Comparison of ENCODE assay signal across 9 mouse cellular contexts in genomic region chr9:44489651-44490085, GRCm38 (mm10). TPM values are rescaled to one million over a fixed set of nuclear protein-coding genes. Genes with fewer than 3 reads are reported as not detected.
DNase-seq lines count a peak whose midpoint lies in the region; ATAC-seq and TF ChIP-seq lines count a peak whose summit lies in the region.
"Had no signal": no experiment of that assay in that cellular context is flagged by ENCODE, and none has a peak within 500 bp of the region (broad histone marks: within the 10 kb centered on the region; RNA-seq: fewer than 3 reads in every experiment).

No protein-coding gene starts in this region.

- no peaks in the 10 kb centered on the region for H3K9me3 ChIP-seq in ES-Bruce4 (replicated peaks; ENCODE audit: control insufficient read depth, insufficient read depth, low read length, poor library complexity, severe bottlenecking)
- no peaks in the 10 kb centered on the region for H3K9me3 ChIP-seq in embryonic facial prominence, embryonic 11.5 days (replicated peaks; ENCODE audit: control insufficient read depth, low read length)
- H3K9me3 ChIP-seq in hindbrain, embryonic 10.5 days = no peaks in the 10 kb centered on the region

- no peaks in the 10 kb centered on the region for H3K36me3 ChIP-seq in ES-Bruce4 (ENCODE audit: control insufficient read depth, insufficient read depth, low read length, poor library complexity, severe bottlenecking)
- no peaks in the 10 kb centered on the region for H3K36me3 ChIP-seq in embryonic facial prominence, embryonic 11.5 days (replicated peaks; ENCODE audit: control insufficient read depth, insufficient read depth, low read depth, low read length)
- 0 out of 2 replicates have a peak, but pooled peaks cover 2% of the 10 kb centered on the region for H3K36me3 ChIP-seq in hindbrain, embryonic 10.5 days
- H3K36me3 ChIP-seq in liver, adult 2 months (ENCODE audit: control insufficient read depth, insufficient read depth, low read length) = no peaks in the 10 kb centered on the region
- H3K36me3 ChIP-seq in small intestine, adult 2 months (ENCODE audit: control insufficient read depth, insufficient read depth, low read length) = no peaks in the 10 kb centered on the region

- no peak for TF ChIP-seq EP300 in ES-Bruce4 (IDR thresholded peaks at IDR 0.05; ENCODE audit: insufficient read depth, low read depth, low read length)

- no peak for TF ChIP-seq CTCF in ES-Bruce4 (IDR thresholded peaks at IDR 0.05; ENCODE audit: low read depth, low read length)
- TF ChIP-seq CTCF in liver, adult 2 months (IDR thresholded peaks at IDR 0.05; ENCODE audit: low read depth, low read length) = no peak
- no peak for TF ChIP-seq CTCF in small intestine, adult 2 months (IDR thresholded peaks at IDR 0.05; ENCODE audit: extremely low read depth, insufficient read length, insufficient replicate concordance, low read depth, low read length)

- no peaks in the 10 kb centered on the region for H3K27me3 ChIP-seq in ES-Bruce4 (ENCODE audit: control insufficient read depth, insufficient read depth, low read length, poor library complexity, severe bottlenecking)
- no peaks in the 10 kb centered on the region for H3K27me3 ChIP-seq in embryonic facial prominence, embryonic 11.5 days (ENCODE audit: control insufficient read depth, insufficient read depth, low read length)
- H3K27me3 ChIP-seq in hindbrain, embryonic 10.5 days (ENCODE audit: insufficient read depth, poor library complexity, severe bottlenecking) = no peaks in the 10 kb centered on the region
- H3K27me3 ChIP-seq in liver, adult 2 months (ENCODE audit: control insufficient read depth, insufficient read depth, low read length) = no peaks in the 10 kb centered on the region
- no peaks in the 10 kb centered on the region for H3K27me3 ChIP-seq in small intestine, adult 2 months (ENCODE audit: control insufficient read depth, insufficient read depth, low read length)

- TF ChIP-seq POLR2A in ES-Bruce4 (IDR thresholded peaks at IDR 0.05; ENCODE audit: insufficient read depth, low read length) = no peak
- TF ChIP-seq POLR2A in liver, adult 2 months (IDR thresholded peaks at IDR 0.05; ENCODE audit: extremely low read depth, insufficient read depth, low read length) = no peak
- TF ChIP-seq POLR2A in small intestine, adult 2 months (IDR thresholded peaks at IDR 0.05; ENCODE audit: low read depth, low read length) = no peak

- H3K4me1 ChIP-seq in ES-Bruce4 (ENCODE audit: control insufficient read depth, insufficient read depth, low read length) = peaks cover 23% of the 10 kb centered on the region
- peaks cover 69% of the 10 kb centered on the region for H3K4me1 ChIP-seq in embryonic facial prominence, embryonic 11.5 days (ENCODE audit: control insufficient read depth, insufficient read depth, low read length)
- H3K4me1 ChIP-seq in hindbrain, embryonic 10.5 days (replicated peaks) = peaks cover 98% of the 10 kb centered on the region
- H3K4me1 ChIP-seq in liver, adult 2 months (ENCODE audit: control insufficient read depth, insufficient read depth, low read length) = peaks cover 43% of the 10 kb centered on the region
- H3K4me1 ChIP-seq in small intestine, adult 2 months (ENCODE audit: control insufficient read depth, insufficient read depth, insufficient read length, low read length) = peaks cover 75% of the 10 kb centered on the region

- H3K4me3 ChIP-seq in ES-Bruce4 (ENCODE audit: low read depth, low read length) = peak overlapping the region; percentile 36; the same call in 1 of the 2 replicates
- no peak overlapping the region for H3K4me3 ChIP-seq in embryonic facial prominence, embryonic 11.5 days (ENCODE audit: low read depth, low read length)
- peak overlapping the region; percentile 39 for H3K4me3 ChIP-seq in hindbrain, embryonic 10.5 days
- peak overlapping the region; percentile 64 for H3K4me3 ChIP-seq in liver, adult 2 months (ENCODE audit: insufficient read depth, low read depth, low read length)
- no peak overlapping the region for H3K4me3 ChIP-seq in small intestine, adult 2 months (ENCODE audit: low read depth, low read length)

- H3K4me2 ChIP-seq in embryonic facial prominence, embryonic 11.5 days (ENCODE audit: low read depth, low read length) = peak overlapping the region; percentile 42

- H3K79me2 ChIP-seq in liver, adult 2 months (ENCODE audit: control insufficient read depth, insufficient read depth, low read length) = peaks cover 38% of the 10 kb centered on the region

- 2% methylated on average over 16 of the region's 17 CpGs for WGBS in embryonic facial prominence, embryonic 11.5 days
- 4% methylated on average over 17 of the region's 17 CpGs for WGBS in hindbrain, embryonic 10.5 days
- WGBS in liver, adult 2 months = 9% methylated on average over 17 of the region's 17 CpGs
- 19% methylated on average over 17 of the region's 17 CpGs for WGBS in small intestine, adult 2 months

- ATAC-seq in embryonic facial prominence, embryonic 11.5 days (replicated peaks; ENCODE audit: insufficient number of reproducible peaks, low FRiP score, low TSS enrichment, low read depth) = no peak

- H3K9ac ChIP-seq in ES-Bruce4 (ENCODE audit: low read depth, poor library complexity, severe bottlenecking) = no peak overlapping the region
- peak overlapping the region; percentile 41 for H3K9ac ChIP-seq in embryonic facial prominence, embryonic 11.5 days (replicated peaks; ENCODE audit: low read length)
- H3K9ac ChIP-seq in liver, adult 2 months (ENCODE audit: low read depth, low read length) = peak overlapping the region; percentile 37

- DNase-seq in 3134 (ENCODE audit: extremely low read depth, insufficient read length, low spot score) = peak; percentile 57
- DNase-seq in embryonic facial prominence, embryonic 11.5 days (ENCODE audit: low spot score) = peak; percentile 36
- no peak for DNase-seq in hindbrain, embryonic 10.5 days (ENCODE audit: low spot score)
- no peak for DNase-seq in liver, adult 2 months (ENCODE audit: extremely low read depth, low read depth, low spot score)
- no peak for DNase-seq in B cell, adult 2 months

- H3K27ac ChIP-seq in ES-Bruce4 (ENCODE audit: insufficient read depth, low read length) = no peak overlapping the region
- peak overlapping the region; percentile 60 for H3K27ac ChIP-seq in embryonic facial prominence, embryonic 11.5 days (replicated peaks; ENCODE audit: low read depth, low read length)
- peak overlapping the region; percentile 87 for H3K27ac ChIP-seq in hindbrain, embryonic 10.5 days
- peak overlapping the region; percentile 93 for H3K27ac ChIP-seq in liver, adult 2 months (replicated peaks; ENCODE audit: insufficient read depth, low read depth, low read length)
- H3K27ac ChIP-seq in small intestine, adult 2 months (ENCODE audit: insufficient read depth, low read depth, low read length) = peak overlapping the region; percentile 55

RNA-seq across cellular contexts. Expression of gene Bcl9l, which starts 7.0 kb away (rescaled TPM):
- 22.6 and 25.6 TPM in 2 replicates for polyA plus RNA-seq in ES-Bruce4 (2011; ENCODE audit: insufficient read depth, insufficient read length, low read depth, missing spikeins)
- polyA plus RNA-seq in embryonic facial prominence, embryonic 11.5 days (2014; fragmentation: Nextera tagmentation; extraction: Ambion mirVana) = 10.3 and 11.8 TPM in 2 replicates
- polyA plus RNA-seq in hindbrain, embryonic 10.5 days (2016; fragmentation: Nextera tagmentation; extraction: Ambion mirVana) = 4.6 and 7.3 TPM in 2 replicates
- total RNA-seq in liver, adult 2 months (2014; rRNA removed) = 5.4 and 5.9 TPM in 2 replicates
- 26.0 and 27.9 TPM in 2 replicates for polyA plus RNA-seq in liver, adult 2 months (2012; rRNA removed)
- polyA plus RNA-seq in small intestine, adult 2 months (2012; rRNA removed) = 21.8 and 28.1 TPM in 2 replicates

RNA-seq across cellular contexts. Expression of gene Upk2, which starts 34.9 kb away (rescaled TPM):
- 1.7 and 2.5 TPM in 2 replicates for polyA plus RNA-seq in ES-Bruce4 (2011; ENCODE audit: insufficient read depth, insufficient read length, low read depth, missing spikeins)
- 0.59 and 1.3 TPM in 2 replicates for polyA plus RNA-seq in embryonic facial prominence, embryonic 11.5 days (2014; fragmentation: Nextera tagmentation; extraction: Ambion mirVana)
- polyA plus RNA-seq in hindbrain, embryonic 10.5 days (2016; fragmentation: Nextera tagmentation; extraction: Ambion mirVana) = 0.14 TPM in 1 of 2 replicates, not detected in the other
- total RNA-seq in liver, adult 2 months (2014; rRNA removed) = not detected in 2 replicates
- not detected in 2 replicates for polyA plus RNA-seq in liver, adult 2 months (2012; rRNA removed)
- polyA plus RNA-seq in small intestine, adult 2 months (2012; rRNA removed) = 1.4 TPM in 2 replicates
- total RNA-seq: common myeloid progenitor, adult 5-6 weeks; neutrophil, adult 5-6 weeks had no signal

RNA-seq across cellular contexts. Expression of gene Foxr1, which starts 48.7 kb away (rescaled TPM):
- polyA plus RNA-seq in ES-Bruce4 (2011; ENCODE audit: insufficient read depth, insufficient read length, low read depth, missing spikeins) = 1.3 and 1.8 TPM in 2 replicates
- polyA plus RNA-seq in embryonic facial prominence, embryonic 11.5 days (2014; fragmentation: Nextera tagmentation; extraction: Ambion mirVana) = not detected in 2 replicates
- not detected in 2 replicates for polyA plus RNA-seq in hindbrain, embryonic 10.5 days (2016; fragmentation: Nextera tagmentation; extraction: Ambion mirVana)
- total RNA-seq in liver, adult 2 months (2014; rRNA removed) = not detected in 2 replicates
- not detected in 2 replicates for polyA plus RNA-seq in liver, adult 2 months (2012; rRNA removed)
- polyA plus RNA-seq in small intestine, adult 2 months (2012; rRNA removed) = not detected in 2 replicates
- total RNA-seq: common myeloid progenitor, adult 5-6 weeks; neutrophil, adult 5-6 weeks had no signal

Comparison
In these comparisons a context has a peak if more than half of its experiments do, and no peak if none do; other contexts are left out.
1. DNase-seq: peak in 3134 (single experiment) and embryonic facial prominence, embryonic 11.5 days (single experiment); none in hindbrain, embryonic 10.5 days (single experiment), liver, adult 2 months (single experiment) and B cell, adult 2 months (0 of 2).
2. H3K4me3 ChIP-seq: peak in ES-Bruce4 (single experiment), hindbrain, embryonic 10.5 days (single experiment) and liver, adult 2 months (single experiment); none in embryonic facial prominence, embryonic 11.5 days (single experiment) and small intestine, adult 2 months (single experiment).